Mouse (Mus musculus) left cerebral cortex, adult 6 months (tissue): ENCODE results near the gene Spag16. TPM values are rescaled to one million over a fixed set of nuclear protein-coding genes. Genes with fewer than 3 reads are reported as not detected.

Experiments
- long read RNA-seq, 2 experiments: library from polyadenylated mRNA; unstranded; transcript quantifications; one replicate each; pipeline ENCODE4 v2.0.0; 2019 to 2020
- polyA plus RNA-seq: library from polyadenylated mRNA; unstranded; fragments of <200 nt; fragmentation: Nextera tagmentation; gene quantifications from 2 replicates; pipeline ENCODE4 v1.2.3, GENCODE M21; 2021

Spag16 gene
- 0.56 and 0.87 TPM in 2 replicates for polyA plus RNA-seq
- long read RNA-seq, experiment 1, partial matches to known transcripts = 0 of 2 reads
- long read RNA-seq, experiment 1, other reads (novel, unspliced or antisense) = 1 of 2 reads
- long read RNA-seq, experiment 2, partial matches to known transcripts = 0 of 2 reads
- long read RNA-seq, experiment 2, other reads (novel, unspliced or antisense) = 2 of 2 reads

GRCm38 (mm10) chr1:69826806-69827703 lies at the start of gene Spag16:
Gene Spag16 (plus strand): TSS chr1:69826970.

GRCm38 (mm10) chr1:70725655-70726066 lies 898.9 kb downstream of the Spag16 start, which contains the start of gene Vwc2l:
Gene Vwc2l (plus strand): TSS chr1:70725715.

Other genes with a start within 250 kb of the Spag16 start
- 0.46 and 0.98 TPM in 2 replicates for gene Ikzf2, start 139.7 kb upstream of the Spag16 start, polyA plus RNA-seq